Mouse (Mus musculus) embryo, embryonic 10 days (tissue): ENCODE results near the gene Gla.

ENCODE experiments used
- DNase-seq: peaks from one replicate; pipeline ENCODE4 v3.0.0-alpha.2; 2015; ENCODE audit warnings: low spot score

Gene Gla

DNA sequence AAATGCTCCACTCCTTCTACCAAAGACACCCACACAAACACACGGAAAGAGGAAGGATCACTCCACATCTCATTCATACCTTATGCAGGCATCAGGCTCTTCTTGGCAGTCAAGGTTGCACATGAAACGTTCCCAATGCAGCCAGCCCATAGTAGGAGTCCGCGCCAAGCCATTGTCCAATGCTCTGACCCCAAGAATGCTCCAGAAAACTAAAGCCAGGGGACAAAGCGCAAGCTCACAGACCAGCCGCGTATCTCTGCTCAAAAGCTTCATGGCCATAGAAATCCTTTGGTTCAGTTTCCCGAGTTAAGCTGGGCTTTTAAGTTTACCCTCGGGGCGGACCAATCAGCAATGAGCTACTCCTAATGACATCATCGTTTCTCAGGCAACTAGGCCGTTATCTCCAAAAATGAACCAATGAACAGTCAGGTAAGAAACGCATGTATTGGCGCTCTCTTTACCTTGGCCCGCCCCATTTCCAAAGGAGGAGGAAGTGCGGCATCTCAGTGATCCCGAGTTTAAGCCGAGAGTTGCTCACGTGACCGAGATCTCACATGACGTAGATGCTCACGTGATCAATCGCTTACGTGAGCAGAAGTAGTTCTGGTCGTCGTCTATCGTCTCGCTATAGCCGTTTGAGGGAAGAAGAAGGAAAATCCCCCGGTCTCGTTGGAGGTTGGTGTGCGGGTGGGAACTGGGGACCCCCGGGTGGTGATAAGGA, at the start of gene Gla, which contains the start of gene Hnrnph2:
Gla (minus strand) TSS at position 467 of the 721 bp plus-strand sequence.
Hnrnph2 (plus strand) TSS at position 521 of the 721 bp plus-strand sequence.
- DNase-seq, result peak; percentile 99

DNA sequence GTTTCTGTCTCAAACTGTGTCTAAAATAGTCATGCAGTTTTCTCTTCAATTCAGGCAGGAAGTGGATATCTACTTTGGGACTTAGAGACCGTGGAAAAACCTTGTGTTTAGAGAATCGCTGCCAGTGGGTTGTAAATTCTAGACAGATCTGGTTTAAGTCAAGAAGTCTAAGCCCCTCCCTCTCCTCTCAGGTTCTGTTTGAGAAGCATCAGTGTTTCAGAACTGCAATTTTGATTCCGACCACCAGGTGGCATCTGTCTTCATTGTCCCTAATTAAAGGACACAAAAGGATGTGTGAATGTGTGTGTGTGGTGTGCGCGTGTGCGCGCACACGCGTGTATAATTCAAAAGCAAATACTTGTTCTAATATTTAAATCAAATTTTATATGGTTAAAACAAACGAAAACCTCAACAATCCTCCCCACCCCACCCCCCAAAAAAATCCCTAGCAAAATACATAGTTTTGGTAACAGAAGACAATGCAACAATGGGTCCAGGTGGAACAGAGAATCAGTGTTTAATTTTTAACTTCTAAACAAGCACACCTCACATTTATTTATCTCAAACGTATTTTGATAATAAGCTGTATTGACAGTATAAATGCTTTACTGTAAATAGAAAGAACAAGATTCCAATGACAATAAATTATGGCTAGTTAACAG, 47.2 kb upstream of the Gla start:
- DNase-seq, result peak; percentile 89

DNA sequence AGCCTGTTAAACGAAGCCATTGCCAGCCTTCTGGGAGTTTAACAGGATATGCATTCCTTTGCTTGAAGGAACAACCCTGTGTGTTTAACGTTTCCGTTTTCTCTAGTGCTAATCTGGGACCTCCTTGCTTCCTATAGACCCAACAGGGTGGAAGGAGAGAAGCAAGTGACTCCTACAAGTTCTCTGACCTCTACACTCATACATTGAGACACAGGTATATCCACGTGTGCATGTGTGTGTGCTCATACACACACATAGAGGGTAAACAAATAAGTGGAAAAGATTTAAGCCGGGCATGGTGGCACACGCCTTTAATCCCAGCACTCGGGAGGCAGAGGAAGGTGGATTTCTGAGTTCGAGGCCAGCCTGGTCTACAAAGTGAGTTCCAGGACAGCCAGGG, 46.5 kb upstream of the Gla start:
- no peak for DNase-seq

DNA sequence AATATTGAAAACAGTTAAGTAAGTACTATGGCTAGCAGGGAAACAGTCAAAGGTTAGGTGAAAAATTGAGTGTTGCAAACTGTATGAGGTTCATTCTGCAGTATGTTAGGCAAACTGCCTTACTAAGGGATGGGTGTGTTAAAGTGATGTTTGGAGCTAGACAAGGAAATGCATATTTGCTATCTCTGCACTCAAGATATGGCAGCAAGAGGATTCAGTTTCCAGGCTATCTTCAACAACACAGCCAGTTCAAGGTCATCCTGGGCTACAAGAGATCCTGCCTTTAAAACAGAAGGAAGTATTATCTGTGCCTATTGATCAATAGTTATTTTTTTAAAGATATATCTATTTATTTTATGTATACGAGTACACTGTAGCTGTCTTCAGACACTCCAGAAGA, 45.4 kb upstream of the Gla start:
- DNase-seq, result no peak

DNA sequence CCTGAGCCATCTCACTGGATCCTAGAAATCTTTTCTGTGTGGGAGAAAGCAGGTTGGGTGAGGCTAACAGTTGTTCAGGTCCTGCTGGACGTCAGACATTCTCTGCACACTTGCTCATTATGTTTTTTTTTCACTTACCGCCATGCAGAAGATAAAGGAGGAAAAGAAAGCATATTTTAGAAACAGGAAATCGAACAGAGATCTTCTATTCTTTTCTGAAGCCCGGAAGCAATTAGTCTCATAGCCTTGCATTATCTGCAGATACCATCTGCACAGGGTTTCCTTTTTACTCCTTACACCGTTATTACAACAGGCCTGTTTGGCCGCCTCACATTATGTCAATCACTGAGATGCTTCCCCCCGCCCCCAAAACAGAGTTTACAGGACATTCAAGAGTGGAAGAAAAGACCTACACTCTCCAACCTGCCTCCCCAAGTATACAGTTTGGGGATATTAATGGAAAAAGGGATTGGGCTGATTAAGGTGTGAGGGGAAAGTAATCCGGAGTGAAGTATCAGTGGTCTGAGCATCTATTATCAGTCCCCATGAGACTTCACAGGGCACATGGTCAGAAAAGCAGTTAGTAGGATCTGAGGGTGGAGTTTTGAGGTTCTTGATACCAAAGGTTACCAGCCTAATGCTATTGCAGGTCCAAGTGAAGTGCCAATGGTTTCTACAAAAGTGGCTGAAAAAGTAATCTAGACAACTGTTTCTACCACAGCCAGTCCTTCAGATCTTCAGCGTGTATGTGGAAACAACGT, 40.3 kb upstream of the Gla start:
- no peak for DNase-seq

DNA sequence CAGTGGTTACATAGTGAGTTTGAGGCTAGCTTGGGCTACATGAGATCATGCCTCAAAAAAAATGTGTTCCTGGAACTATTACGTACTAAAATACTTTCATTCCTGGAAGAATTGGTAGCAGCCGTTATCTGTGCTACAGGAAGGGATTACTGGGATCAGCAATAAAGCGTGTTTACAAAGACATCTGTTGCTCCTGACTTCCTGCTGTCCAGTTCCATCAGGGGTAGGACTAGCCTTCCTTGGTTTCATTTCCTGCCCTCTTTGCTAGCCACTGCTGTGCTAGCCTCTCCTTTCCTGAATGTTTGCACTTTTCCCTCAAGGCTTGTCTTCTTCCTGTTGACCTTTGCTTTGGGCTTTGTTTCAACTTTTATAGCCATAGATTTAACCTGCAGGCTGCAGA, 34.9 kb upstream of the Gla start:
- no peak for DNase-seq

DNA sequence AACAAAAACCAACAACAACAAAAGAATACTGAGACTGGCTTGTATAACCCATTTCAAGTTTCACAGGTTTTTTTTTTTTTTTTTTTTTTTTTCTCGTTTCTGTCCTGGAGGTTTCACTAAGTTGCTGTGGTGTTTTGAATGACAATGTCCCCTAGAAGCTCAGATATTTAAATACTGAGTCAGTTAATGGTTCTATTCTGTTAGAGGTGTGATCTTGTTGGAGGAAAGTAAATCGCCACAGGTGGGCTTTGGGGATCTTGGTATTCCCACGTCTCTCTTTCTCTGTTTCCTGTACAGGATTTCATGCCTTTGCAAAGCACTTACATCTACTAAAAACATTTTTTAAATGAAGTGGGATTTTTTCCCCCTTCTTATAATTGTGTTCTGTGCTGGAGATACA, 34.2 kb upstream of the Gla start:
- no peak for DNase-seq

DNA sequence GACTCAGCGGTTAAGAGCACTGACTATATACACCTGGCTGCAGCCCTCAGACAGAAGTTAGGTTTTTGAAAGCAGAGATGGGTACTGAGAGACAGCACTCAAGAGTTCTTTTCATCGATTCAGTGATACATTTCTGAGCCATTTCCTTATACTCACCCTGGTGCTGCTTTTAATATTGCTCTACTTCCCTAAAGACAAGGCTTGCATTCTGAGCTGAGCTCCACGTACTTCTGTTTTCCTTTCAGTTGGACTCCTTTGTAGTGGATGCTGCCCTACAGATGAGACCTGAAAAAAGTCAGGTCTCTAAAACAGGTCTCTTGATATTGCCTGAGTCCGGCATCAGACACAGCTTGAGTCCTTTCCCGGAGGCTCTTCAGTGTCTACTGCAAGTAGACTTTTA, 31.8 kb upstream of the Gla start:
- no peak for DNase-seq

DNA sequence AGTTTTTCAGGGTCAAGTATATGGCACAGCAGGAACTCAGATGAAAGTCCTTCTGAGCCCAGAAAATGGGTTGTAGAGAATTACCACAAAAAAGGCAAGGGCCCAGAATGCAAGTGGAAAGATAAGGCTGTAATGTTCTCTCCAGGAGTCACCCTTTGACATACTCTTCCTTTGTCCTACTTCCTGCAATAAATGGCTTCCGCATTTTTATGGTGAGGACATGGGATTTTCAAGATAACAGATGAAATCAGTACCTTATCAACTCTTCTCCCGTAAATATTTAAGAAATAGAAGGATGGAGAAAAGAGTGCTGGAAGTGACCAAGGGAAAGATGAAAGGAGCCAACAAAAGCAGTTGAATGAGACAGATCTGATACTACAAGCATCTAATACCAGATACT, 27.3 kb upstream of the Gla start:
- no peak for DNase-seq

DNA sequence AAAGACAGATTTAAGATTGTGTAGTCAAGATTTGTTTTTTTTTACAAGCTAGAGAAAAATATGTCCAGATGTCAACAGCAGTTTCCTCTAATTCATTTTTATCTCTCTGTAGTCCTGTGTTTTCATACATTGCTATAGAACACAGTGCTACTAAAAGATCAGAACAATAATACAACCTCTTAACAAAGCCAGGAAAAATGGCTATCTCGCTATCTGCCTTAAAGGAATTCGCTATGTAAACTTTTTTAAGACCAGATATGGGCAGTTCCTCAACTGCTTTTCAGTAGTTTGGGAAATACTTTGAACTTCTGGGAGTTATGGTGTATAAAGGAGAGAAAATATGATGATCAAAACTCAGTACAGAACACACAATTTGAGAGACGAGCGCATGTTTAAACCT, 22.4 kb upstream of the Gla start:
- no peak for DNase-seq

DNA sequence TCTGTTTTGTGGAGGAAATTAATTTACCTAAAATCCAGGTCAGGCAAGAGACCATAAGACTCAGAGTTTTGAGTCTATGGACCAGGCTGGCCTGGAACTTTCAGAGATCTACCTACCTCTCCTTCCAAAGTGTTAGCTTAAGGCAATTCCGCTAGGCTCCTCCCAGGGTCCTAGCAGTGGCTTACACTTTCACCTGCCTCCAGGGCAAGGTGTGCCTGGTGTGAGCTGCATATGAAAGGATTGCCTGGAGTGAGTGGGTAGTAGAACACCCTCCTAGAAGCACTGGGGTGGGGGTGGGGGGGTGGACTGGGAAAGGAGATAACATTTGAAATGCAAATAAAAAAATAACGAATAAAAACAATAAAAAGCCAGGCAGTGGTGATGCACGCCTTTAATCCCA, 20.8 kb upstream of the Gla start:
- DNase-seq, result no peak

DNA sequence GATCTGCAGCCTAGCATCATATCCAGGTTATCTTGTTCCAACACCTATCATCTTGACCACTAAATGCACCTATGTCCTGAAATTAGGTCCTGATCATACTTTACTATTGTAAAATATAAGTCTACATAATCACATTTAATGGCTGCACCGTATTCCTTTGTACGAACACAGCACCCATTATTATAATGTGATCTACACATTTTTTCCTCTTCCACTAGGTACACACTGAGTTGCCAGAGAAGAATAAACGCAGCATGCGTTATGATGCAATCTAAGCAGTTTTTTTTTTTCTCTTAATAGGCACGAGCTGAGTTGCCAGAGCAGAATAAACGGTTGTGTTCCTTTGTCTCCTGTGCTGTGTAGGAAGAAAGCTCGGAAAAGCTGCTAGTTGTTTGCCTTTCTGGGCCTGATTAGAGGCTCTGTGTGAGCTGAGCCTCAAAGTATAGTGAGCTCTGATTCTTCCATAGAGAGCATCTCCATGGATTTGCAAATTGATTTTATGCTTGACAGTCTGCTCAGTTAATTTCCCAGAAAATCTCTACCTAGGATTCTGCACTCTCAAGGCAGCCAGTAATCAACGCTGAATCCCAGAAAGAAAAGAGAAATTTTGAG, 19.4 kb upstream of the Gla start:
- peak; percentile 24 for DNase-seq

DNA sequence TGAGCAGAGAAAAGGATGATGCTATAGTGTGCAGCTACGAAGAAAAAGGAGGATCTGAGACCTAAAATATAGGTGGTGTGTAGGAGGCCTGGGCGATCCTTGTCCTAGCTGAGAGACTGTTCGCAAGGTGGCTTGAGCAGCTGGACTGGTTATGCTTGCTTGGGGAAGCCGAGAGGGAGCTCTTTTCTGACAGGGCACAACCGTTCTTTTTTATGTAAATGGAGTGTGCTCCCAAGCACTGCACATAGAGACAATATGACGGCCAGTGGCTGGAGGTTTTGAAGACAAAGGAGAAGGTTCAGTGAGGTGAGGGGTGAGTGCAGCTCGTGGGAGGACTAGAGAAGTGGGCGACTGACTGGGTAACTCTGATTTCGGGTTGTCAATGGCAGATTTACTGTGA, 18.8 kb upstream of the Gla start:
- DNase-seq, result peak; percentile 21

DNA sequence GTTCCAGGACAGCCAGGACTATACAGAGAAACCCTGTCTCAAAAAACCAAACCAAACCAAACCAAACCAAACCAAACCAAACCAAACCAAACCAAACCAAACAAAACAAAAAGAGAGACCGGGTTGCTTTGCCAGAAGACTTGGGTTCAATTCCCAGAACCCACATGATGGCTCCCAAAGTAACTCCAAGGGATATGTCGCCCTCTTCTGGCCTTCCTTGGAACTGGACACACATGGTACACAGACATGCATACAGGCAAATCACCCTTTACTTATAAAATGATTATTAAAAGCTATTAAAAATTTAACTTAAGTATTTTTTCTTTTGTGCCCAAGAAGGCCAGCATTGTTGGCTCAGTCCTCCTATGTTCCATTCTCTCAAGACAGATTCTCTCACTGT, 13.4 kb upstream of the Gla start:
- DNase-seq, result no peak

DNA sequence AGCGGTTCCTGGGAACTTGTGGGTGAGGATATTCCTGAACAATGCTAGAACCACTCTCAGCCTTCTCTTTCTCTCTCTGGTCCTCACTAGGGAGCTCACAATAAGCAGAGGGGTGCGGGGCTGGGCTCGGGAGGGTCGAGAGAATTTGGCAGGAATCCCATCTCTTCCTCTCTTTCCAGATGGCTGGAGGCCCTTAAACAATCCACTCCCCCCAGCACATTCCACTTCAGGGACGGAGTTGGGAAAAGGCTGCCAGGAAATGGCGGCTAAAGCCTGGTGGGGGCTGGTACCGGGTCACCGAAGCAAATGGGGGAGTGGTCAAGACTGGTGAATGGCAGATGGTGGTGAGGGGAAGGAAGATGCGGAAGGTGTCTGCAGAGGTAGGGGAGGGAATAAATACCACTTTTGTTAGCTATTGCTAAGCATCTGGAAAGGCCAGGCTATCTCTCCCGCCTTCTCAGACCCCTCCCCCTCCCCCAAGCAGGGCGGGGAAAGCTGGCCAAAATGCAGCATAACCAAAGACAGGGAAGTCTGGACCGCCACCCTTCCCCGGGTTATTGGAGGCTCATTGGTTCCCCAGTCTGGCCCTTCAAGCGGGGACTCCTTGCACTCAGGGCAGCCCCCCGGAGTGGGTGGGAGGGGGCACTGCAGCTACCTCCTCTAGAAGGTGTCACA, 11.5 kb upstream of the Gla start:
- peak; percentile 71 for DNase-seq

DNA sequence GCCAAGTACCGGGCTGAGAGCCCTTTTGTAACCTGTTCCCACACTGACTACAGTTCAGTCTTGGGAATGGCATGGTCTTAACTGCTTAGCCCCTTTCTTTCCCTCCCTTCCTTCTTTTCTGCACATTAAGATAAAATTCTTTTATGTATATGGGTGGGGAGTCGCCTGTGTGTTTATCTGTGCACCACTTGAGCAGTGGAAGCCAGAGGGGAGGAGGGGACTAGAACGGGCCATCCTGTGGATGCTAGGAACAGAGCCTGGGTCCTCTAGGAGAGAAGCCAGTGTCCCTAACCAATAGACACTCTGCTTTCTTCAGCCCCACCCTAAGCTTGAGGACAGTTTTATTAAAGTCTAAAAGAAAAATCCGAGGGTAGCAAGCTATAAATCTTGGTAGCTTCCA, 10.1 kb upstream of the Gla start:
- DNase-seq, result no peak

DNA sequence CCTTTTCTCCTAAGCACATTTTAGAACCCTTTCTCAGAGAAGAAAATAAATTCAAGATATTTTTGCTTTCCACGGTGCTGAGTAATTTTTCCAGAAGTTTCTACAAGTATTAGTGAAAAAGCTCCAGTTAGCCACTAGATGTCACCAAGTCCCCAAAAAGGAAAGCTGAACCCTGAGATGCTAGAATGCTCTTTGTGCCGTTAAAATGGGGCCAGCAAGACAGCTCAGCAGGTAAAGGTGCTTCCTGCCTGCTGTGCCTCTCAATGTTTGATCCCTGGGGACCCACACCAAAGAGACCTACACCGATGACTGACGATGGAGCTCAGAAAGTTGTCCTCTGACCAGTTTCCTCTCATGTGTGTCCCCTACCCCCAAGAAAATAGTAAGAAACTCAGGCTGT, 8.5 kb upstream of the Gla start:
- DNase-seq, result peak; percentile 29

DNA sequence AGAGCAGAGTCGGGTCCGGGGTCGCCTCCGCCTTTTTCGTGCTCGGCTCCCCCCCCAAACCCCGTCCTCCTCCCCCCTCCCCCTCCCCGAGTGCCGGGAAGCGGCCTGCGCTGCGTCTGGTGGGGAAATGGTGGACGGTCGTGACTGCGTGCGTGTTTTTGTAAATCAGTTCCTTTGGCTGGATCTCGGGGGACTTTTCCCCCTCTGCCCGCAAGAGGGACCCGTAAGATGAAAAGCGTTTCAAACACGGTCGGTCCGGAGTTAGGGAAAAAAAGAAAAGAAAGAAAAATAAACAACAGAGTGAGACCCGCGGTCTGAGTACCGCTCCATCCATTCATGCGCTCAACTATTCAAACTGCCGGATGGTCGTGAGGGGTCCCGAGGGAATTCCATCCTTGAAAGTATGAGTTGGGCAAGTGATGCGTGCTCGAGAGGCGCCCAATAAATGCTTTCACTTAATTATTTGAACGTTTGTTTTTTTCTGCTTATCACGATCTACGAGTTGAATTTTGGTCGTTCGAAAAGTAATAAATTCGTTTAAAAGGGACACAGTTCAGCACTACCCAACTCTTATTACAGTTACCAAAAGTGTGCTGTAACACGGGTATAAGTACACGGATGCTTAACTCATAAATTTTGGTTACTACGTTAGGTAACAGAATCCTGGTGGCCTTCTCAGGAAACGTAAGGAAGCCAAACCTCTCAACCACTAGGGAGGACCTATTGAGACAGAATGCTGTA, 625 bp upstream of the Gla start:
- DNase-seq, result peak; percentile 38

DNA sequence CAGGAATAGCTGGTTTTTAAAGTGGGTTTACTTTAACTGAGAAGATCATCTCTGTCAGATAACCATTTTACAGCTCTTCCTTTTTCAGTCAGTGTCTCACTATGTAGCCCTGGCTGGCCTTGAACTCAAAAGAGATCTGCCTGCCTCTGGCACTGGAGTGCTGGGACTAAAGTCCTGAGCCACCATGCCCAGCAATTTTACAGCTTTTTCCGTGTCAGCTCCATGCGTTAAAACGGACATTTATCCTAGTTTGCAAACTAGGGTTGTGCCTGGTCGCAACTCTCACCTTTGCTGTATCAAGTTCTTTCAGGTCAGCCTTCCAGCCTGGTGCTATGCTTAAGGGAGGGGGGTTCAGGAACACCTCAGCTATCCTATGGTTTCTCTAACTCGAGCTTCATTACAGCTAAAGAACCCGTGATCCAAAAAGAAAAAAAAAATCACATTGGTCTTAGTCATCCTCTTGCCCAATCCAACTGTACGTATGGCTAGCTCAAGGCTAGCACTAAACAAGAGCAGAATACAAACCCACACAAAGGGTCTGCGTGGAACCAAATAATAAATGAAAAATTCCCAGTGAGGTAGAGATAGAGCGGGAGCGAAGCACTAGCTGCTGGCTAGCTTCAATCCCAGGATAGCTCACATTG, 881 bp downstream of the Gla start:
- DNase-seq, result no peak

DNA sequence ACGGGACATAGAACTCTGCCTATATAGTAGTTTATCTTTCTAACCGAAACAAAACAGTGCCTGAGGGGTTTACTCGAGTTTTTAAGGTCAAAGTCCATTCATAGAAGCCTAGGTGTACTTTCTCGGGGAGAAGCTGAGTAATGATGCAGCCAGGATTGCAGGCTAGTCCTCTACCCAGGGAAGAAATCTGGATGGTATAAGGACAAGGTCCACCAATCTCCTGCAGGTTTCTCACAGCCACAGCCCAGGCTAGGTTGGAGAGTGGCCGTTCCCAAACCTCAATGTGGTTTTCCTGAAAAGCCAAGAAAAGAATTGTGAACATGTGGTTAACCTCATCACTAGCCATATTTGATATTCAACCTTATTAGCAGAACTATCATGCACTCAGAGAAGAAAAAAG, 11.1 kb downstream of the Gla start:
- DNase-seq, result no peak

DNA sequence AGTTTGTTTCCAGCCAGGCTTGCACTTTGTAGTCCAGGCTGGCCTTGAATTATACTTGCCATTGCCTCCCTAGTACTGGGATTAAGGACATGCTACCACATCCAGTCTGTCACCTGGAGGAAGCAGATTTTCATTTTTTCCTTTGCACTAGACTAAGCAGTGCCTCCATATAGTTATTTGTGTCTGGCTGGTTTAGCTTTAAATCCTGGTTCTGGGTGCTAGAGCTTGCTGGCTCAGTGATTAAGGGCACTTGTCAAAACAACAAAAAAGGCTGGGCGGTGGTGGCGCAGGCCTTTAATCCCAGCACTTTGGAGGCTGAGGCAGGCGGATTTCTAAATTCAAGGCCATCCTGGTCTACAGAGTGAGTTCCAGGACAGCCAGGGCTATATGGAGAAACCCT, 11.9 kb downstream of the Gla start:
- no peak for DNase-seq
